Mouse (Mus musculus): ENCODE measurements around the gene Creg2.

The Creg2 gene

GRCm38 (mm10) chr1:39650435-39651240 is 636 bp downstream of the Creg2 start:
- peak; percentile 22 for DNase-seq (ENCODE audit: low read depth)

- DNase-seq (ENCODE audit: low read depth), result no peak
Observed at GRCm38 (mm10) chr1:39649691-39650434, 1.4 kb downstream of the Creg2 start.

GRCm38 (mm10) chr1:39648584-39648983 is 2.7 kb downstream of the Creg2 start:
- no peak for DNase-seq (ENCODE audit: low read depth)

- DNase-seq (ENCODE audit: low read depth), result no peak
Observed at GRCm38 (mm10) chr1:39645905-39646759, 5.1 kb downstream of the Creg2 start.

GRCm38 (mm10) chr1:39644333-39644732 is 6.9 kb downstream of the Creg2 start:
- DNase-seq (ENCODE audit: low read depth), result no peak

- DNase-seq (ENCODE audit: low read depth), result no peak
Observed at GRCm38 (mm10) chr1:39641667-39642066, 9.6 kb downstream of the Creg2 start.

- no peak for DNase-seq (ENCODE audit: low read depth)
Observed at GRCm38 (mm10) chr1:39637139-39637538, 14.1 kb downstream of the Creg2 start.

GRCm38 (mm10) chr1:39636660-39637059 is 14.6 kb downstream of the Creg2 start:
- DNase-seq (ENCODE audit: low read depth), result no peak

GRCm38 (mm10) chr1:39636196-39636595 is 15.1 kb downstream of the Creg2 start:
- DNase-seq (ENCODE audit: low read depth), result no peak

- DNase-seq (ENCODE audit: low read depth), result no peak
Observed at GRCm38 (mm10) chr1:39628606-39629005, 22.7 kb downstream of the Creg2 start.

- no peak for DNase-seq (ENCODE audit: low read depth)
Observed at GRCm38 (mm10) chr1:39625491-39625890, 25.8 kb downstream of the Creg2 start.

GRCm38 (mm10) chr1:39623729-39624128 is 27.5 kb downstream of the Creg2 start:
- no peak for DNase-seq (ENCODE audit: low read depth)

- DNase-seq (ENCODE audit: low read depth), result no peak
Observed at GRCm38 (mm10) chr1:39623106-39623505, 28.2 kb downstream of the Creg2 start.

GRCm38 (mm10) chr1:39618524-39618923 is 32.8 kb downstream of the Creg2 start:
- DNase-seq (ENCODE audit: low read depth), result no peak

GRCm38 (mm10) chr1:39615526-39615925 is 35.7 kb downstream of the Creg2 start:
- no peak for DNase-seq (ENCODE audit: low read depth)

- DNase-seq (ENCODE audit: low read depth), result peak; percentile 33
Observed at GRCm38 (mm10) chr1:39614462-39615279, 36.6 kb downstream of the Creg2 start.

- DNase-seq (ENCODE audit: low read depth), result no peak
Observed at GRCm38 (mm10) chr1:39613061-39613460, 38.2 kb downstream of the Creg2 start.

GRCm38 (mm10) chr1:39612491-39612890 is 38.8 kb downstream of the Creg2 start:
- no peak for DNase-seq (ENCODE audit: low read depth)

GRCm38 (mm10) chr1:39608534-39608933 is 42.7 kb downstream of the Creg2 start:
- no peak for DNase-seq (ENCODE audit: low read depth)

- no peak for DNase-seq (ENCODE audit: low read depth)
Observed at GRCm38 (mm10) chr1:39602477-39602876, 48.8 kb downstream of the Creg2 start.

- no peak for DNase-seq (ENCODE audit: low read depth)
Observed at GRCm38 (mm10) chr1:39598726-39599125, 52.5 kb downstream of the Creg2 start.

Data from c-Kit-positive CD71-negative TER-119-negative erythroid progenitor cells, embryonic 14.5 days (primary cell).